Mouse (Mus musculus): ENCODE measurements at regions not wholly inside any gene's neighbourhood (a gene's known extent, or its start where the extent isn't known, plus 50 kb on each side); places are given as distances from the start of the nearest gene placed in this dataset.

DNA sequence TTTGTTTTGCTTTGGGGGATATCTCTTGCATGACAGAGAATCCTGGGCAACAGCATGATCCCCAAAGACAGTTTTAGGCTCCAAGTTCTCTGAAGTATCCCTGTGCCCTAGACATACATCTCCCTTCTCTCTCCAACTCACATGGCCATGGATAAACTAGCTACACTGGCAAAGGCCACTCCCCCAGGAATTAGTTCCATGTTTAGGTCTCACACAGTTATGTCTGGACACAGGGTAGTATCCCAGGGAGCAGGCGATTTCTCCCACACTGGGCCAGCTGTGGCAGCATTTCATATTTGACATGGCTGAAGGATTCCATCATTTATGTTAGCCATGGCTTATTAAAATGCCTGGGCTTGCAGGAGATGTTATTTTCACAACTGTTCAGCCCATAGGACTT, 102.5 kb upstream of the Rgma start:
- H3K36me3 ChIP-seq (ENCODE audit: control insufficient read depth, insufficient read depth), result no peaks in the 10 kb centered on the region
- no peak overlapping the region for H3K4me2 ChIP-seq (ENCODE audit: low read depth)
- no peaks in the 10 kb centered on the region for H3K79me2 ChIP-seq (ENCODE audit: control insufficient read depth, insufficient read depth)
- TF ChIP-seq USF1 (IDR thresholded peaks at IDR 0.05; ENCODE audit: low read depth) (no peak), MYOD1 (IDR thresholded peaks at IDR 0.05; ENCODE audit: control insufficient read depth in 1 of 3, insufficient read length in 2 of 3, low read depth in 2 of 3) (peak in 1 of 3 experiments; percentile 37)
- H3K27me3 ChIP-seq (ENCODE audit: control insufficient read depth, insufficient read depth, insufficient read length), result no peaks in the 10 kb centered on the region
- no peak overlapping the region for H3ac ChIP-seq (ENCODE audit: control insufficient read depth, insufficient read length)
- no peak overlapping the region for H3K4me3 ChIP-seq

DNA sequence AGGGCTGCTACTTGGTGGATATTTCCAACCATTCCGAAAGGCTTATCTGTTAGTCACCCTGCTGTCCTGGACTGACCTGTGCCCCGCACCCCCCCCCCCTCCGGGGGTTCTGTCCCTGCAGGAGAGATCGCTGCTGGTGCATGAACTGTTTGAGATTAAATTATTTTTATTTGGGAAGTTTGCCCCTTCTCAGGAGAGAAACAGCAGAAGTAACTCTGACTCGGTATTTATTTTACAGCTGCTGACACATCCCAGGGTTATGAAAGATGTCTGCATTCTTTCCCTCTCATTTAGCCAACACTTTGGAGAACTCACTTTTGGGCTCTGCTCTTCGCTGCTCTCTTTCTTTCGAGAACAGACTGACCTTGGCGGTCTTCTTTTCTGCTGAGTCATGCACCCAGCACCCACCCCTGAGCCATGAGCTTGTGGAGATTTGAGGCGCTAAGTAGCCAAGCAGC, 99.5 kb upstream of the Rgma start:
- Histone ChIP-seq H3ac (ENCODE audit: control insufficient read depth, insufficient read length) (no peak overlapping the region), H3K36me3 (ENCODE audit: control insufficient read depth, insufficient read depth) (no peaks in the 10 kb centered on the region), H3K79me2 (ENCODE audit: control insufficient read depth, insufficient read depth) (no peaks in the 10 kb centered on the region), H3K4me3 (no peak overlapping the region), H3K4me2 (ENCODE audit: low read depth) (peak overlapping the region; percentile 59), H3K27me3 (ENCODE audit: control insufficient read depth, insufficient read depth, insufficient read length) (no peaks in the 10 kb centered on the region)
- TF ChIP-seq USF1 (IDR thresholded peaks at IDR 0.05; ENCODE audit: low read depth), result no peak
- no peak for TF ChIP-seq POLR2A (IDR thresholded peaks at IDR 0.05; ENCODE audit: insufficient read length, low read depth)
- TF ChIP-seq MYOG (IDR thresholded peaks at IDR 0.05; ENCODE audit: control insufficient read depth in 1 of 3, insufficient read depth in 1 of 3, insufficient read length in 2 of 3, low read depth in 2 of 3), result no peak
- TF ChIP-seq MAX (IDR thresholded peaks at IDR 0.05; ENCODE audit: low read depth), result no peak
- no peak for TF ChIP-seq CEBPB (IDR thresholded peaks at IDR 0.05; ENCODE audit: insufficient read depth, poor library complexity, severe bottlenecking)
- TF ChIP-seq MYOD1 (IDR thresholded peaks at IDR 0.05; ENCODE audit: control insufficient read depth in 1 of 3, insufficient read length in 2 of 3, low read depth in 2 of 3), result no peak
- no peak for TF ChIP-seq REST (IDR thresholded peaks at IDR 0.05; ENCODE audit: insufficient read depth, insufficient read length)
- TF ChIP-seq E2F4 (IDR thresholded peaks at IDR 0.05; ENCODE audit: insufficient read depth), result no peak
- no peak for TF ChIP-seq TCF3 (IDR thresholded peaks at IDR 0.05; ENCODE audit: insufficient read length, low read depth)
- no peak for TF ChIP-seq POLR2AphosphoS2 (IDR thresholded peaks at IDR 0.05; ENCODE audit: insufficient read length, low read depth)
- no peak for TF ChIP-seq TCF12 (IDR thresholded peaks at IDR 0.05; ENCODE audit: insufficient read depth, poor library complexity, severe bottlenecking)
- no peak for TF ChIP-seq SRF (IDR thresholded peaks at IDR 0.05; ENCODE audit: control insufficient read depth, insufficient read length, low read depth)

DNA sequence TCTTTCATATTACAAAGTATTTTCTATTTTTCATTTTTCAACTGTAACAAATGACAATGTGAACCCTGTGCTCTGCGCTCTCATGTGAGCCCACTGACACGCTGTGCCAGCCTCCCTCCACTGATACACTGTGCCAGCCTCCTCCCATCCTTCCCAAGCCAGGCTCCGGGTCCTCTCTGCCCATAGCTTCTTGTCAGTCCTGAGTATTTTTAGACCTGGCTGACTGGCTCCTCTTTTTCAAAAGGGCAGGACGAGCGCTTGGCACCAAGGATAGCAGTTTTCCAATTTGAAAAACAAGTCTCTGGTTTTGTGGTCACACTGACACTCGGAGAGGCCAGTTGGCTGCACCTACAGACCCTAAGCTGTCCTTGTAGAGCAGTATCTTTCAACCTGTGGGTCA, 96.7 kb upstream of the Rgma start:
- H3K79me2 ChIP-seq (ENCODE audit: control insufficient read depth, insufficient read depth), result no peaks in the 10 kb centered on the region
- H3K36me3 ChIP-seq (ENCODE audit: control insufficient read depth, insufficient read depth), result no peaks in the 10 kb centered on the region
- no peak overlapping the region for H3ac ChIP-seq (ENCODE audit: control insufficient read depth, insufficient read length)
- no peaks in the 10 kb centered on the region for H3K27me3 ChIP-seq (ENCODE audit: control insufficient read depth, insufficient read depth, insufficient read length)
- TF ChIP-seq TCF3 (IDR thresholded peaks at IDR 0.05; ENCODE audit: insufficient read length, low read depth), result no peak
- no peak for TF ChIP-seq E2F4 (IDR thresholded peaks at IDR 0.05; ENCODE audit: insufficient read depth)
- no peak for TF ChIP-seq SRF (IDR thresholded peaks at IDR 0.05; ENCODE audit: control insufficient read depth, insufficient read length, low read depth)
- TF ChIP-seq CEBPB (IDR thresholded peaks at IDR 0.05; ENCODE audit: insufficient read depth, poor library complexity, severe bottlenecking), result no peak
- H3K4me3 ChIP-seq, result no peak overlapping the region
- H3K4me2 ChIP-seq (ENCODE audit: low read depth), result no peak overlapping the region

DNA sequence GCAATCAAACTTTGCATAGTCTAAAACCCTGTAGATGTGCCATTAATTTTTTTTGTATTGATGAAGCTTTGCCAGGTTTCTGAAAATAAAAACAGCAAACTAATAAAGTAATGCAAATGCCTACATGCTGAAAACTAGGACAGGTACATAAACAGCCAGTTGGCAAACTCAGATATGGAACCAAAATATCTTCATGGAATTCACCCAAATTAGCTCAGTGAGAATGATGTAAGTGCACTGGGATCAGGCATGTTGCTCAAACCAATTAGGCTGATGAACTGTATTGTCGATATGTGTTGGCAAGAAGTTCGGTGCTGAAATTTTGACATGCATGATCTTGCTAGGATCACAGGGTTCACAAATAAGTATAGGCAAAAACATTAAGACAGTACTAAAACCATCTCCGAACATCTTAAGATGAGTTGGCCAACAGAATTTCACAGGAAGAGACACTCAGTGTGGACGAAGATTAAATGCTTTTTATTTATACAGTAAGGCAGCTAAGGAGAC, 95.3 kb upstream of the Rgma start:
- Histone ChIP-seq H3K4me3 (no peak overlapping the region), H3K27me3 (ENCODE audit: control insufficient read depth, insufficient read depth, insufficient read length) (no peaks in the 10 kb centered on the region), H3K4me2 (ENCODE audit: low read depth) (no peak overlapping the region), H3ac (ENCODE audit: control insufficient read depth, insufficient read length) (no peak overlapping the region), H3K79me2 (ENCODE audit: control insufficient read depth, insufficient read depth) (no peaks in the 10 kb centered on the region), H3K36me3 (ENCODE audit: control insufficient read depth, insufficient read depth) (no peaks in the 10 kb centered on the region)
- TF ChIP-seq TCF3 (IDR thresholded peaks at IDR 0.05; ENCODE audit: insufficient read length, low read depth) (no peak), MAX (IDR thresholded peaks at IDR 0.05; ENCODE audit: low read depth) (no peak), USF1 (IDR thresholded peaks at IDR 0.05; ENCODE audit: low read depth) (no peak), TCF12 (IDR thresholded peaks at IDR 0.05; ENCODE audit: insufficient read depth, poor library complexity, severe bottlenecking) (no peak)

DNA sequence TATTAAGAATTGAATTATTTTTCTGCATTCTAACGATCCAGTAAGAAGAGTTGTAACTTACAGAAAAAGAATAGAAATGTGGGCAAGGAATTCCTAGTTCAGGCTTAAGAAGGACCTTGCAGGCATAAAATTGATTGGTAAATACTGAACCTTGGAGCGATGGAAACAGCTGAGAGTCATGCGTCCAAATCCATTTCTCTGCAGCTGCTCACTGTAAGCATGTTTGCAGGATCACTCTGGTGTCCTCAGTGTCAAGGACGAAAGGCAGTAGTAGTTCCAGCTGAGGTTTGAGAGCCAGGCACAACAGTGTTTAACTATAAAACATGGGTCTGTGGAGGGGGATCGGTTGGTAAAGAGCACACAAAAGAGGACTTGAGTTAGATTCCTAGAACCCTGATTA, 89.1 kb upstream of the Rgma start:
- H3K79me2 ChIP-seq (ENCODE audit: control insufficient read depth, insufficient read depth), result no peaks in the 10 kb centered on the region
- peak; percentile 60 to 78 (median 75) for TF ChIP-seq MYOD1 (IDR thresholded peaks at IDR 0.05; ENCODE audit: control insufficient read depth in 1 of 3, insufficient read length in 2 of 3, low read depth in 2 of 3)
- TF ChIP-seq TCF3 (IDR thresholded peaks at IDR 0.05; ENCODE audit: insufficient read length, low read depth), result no peak
- no peak for TF ChIP-seq POLR2A (IDR thresholded peaks at IDR 0.05; ENCODE audit: insufficient read length, low read depth)
- peak in 2 of 3 experiments; percentile 39 to 65 for TF ChIP-seq MYOG (IDR thresholded peaks at IDR 0.05; ENCODE audit: control insufficient read depth in 1 of 3, insufficient read depth in 1 of 3, insufficient read length in 2 of 3, low read depth in 2 of 3)
- H3K36me3 ChIP-seq (ENCODE audit: control insufficient read depth, insufficient read depth), result no peaks in the 10 kb centered on the region
- no peak overlapping the region for H3K4me3 ChIP-seq
- H3K4me2 ChIP-seq (ENCODE audit: low read depth), result no peak overlapping the region
- H3ac ChIP-seq (ENCODE audit: control insufficient read depth, insufficient read length), result no peak overlapping the region
- H3K27me3 ChIP-seq (ENCODE audit: control insufficient read depth, insufficient read depth, insufficient read length), result no peaks in the 10 kb centered on the region

DNA sequence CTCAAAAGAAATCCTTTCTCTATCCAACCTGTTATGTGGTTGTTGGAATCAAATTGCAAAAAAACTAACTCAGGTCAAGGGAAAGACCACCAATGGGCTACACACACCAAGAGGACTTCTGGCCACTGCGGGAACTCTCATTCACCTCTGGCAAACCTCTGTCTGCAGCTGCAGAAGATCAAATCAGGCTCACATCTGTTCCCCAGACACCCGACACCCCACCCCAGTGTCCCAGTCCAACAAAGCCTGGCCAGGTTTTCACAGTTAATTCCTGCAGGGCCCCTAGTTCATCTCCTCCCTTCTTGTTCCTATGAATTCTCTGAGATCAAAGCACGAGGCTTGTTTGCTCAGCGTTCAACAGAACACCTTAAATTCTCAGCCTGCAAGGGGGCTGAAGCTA, 82.0 kb upstream of the Rgma start:
- Histone ChIP-seq H3K4me2 (ENCODE audit: low read depth) (no peak overlapping the region), H3ac (ENCODE audit: control insufficient read depth, insufficient read length) (no peak overlapping the region), H3K4me3 (no peak overlapping the region), H3K79me2 (ENCODE audit: control insufficient read depth, insufficient read depth) (no peaks in the 10 kb centered on the region), H3K27me3 (ENCODE audit: control insufficient read depth, insufficient read depth, insufficient read length) (no peaks in the 10 kb centered on the region), H3K36me3 (ENCODE audit: control insufficient read depth, insufficient read depth) (no peaks in the 10 kb centered on the region)
- TF ChIP-seq MYOG (IDR thresholded peaks at IDR 0.05; ENCODE audit: control insufficient read depth in 1 of 3, insufficient read depth in 1 of 3, insufficient read length in 2 of 3, low read depth in 2 of 3) (no peak), CEBPB (IDR thresholded peaks at IDR 0.05; ENCODE audit: insufficient read depth, poor library complexity, severe bottlenecking) (no peak), REST (IDR thresholded peaks at IDR 0.05; ENCODE audit: insufficient read depth, insufficient read length) (no peak)
